Mouse (Mus musculus) B cell, adult 67 days (primary cell): ENCODE data around the gene Cc2d2a. TPM values are rescaled to one million over a fixed set of nuclear protein-coding genes. Genes with fewer than 3 reads are reported as not detected.

Source experiments
- total RNA-seq, 2 experiments: library from RNA; stranded (reverse); gene quantifications; 4 replicates each; pipeline ENCODE4 v1.2.4; 2023

The Cc2d2a gene
- not detected for total RNA-seq

GRCm38 (mm10) chr5:43661997-43662961, at the start of gene Cc2d2a:
Gene Cc2d2a (plus strand): TSS chr5:43662346.

Other genes starting within 250 kb of the Cc2d2a start
- not detected for gene C1qtnf7, start 146.8 kb upstream of the Cc2d2a start, total RNA-seq
- 1 to 10 TPM; 3.6 to 5.1 TPM for gene Bst1, start 156.5 kb downstream of the Cc2d2a start, total RNA-seq
- gene Fbxl5, start 159.3 kb downstream of the Cc2d2a start, total RNA-seq = 100 to 1,000 TPM in 1 of 2 experiments, 10 to 100 TPM in 1; 96.1 to 102 TPM
- 100 to 1,000 TPM; 136 to 170 TPM for gene Cd38, start 206.2 kb downstream of the Cc2d2a start, total RNA-seq